Mouse (Mus musculus) heart, embryonic 11.5 days (tissue): ENCODE measurements around the gene Exosc6. TPM values are rescaled to one million over a fixed set of nuclear protein-coding genes. Genes with fewer than 3 reads are reported as not detected.
A peak's percentile ranks its signal among the peaks of the same experiment; 100 is the strongest.
"Not testable (repeated sequence)": the region's sequence is repeated elsewhere in the genome, so short reads cannot be mapped to it uniquely, and the experiment has no call there.

Source experiments
- ATAC-seq: fragments of 200-750 bp; cut with Nextera tagmentation; replicated peaks from 2 replicates; pipeline ENCODE4 v1.8.0; 2017; ENCODE audit warnings: moderate library complexity; ENCODE audit not compliant: insufficient number of reproducible peaks, low FRiP score, low TSS enrichment
- H3K27ac ChIP-seq: fragments of 300-500 bp; sonication (generic); 2 replicates; pipeline ENCODE4 v1.5.1; 2014; ENCODE audit warnings: mild to moderate bottlenecking, low read depth, low read length
- H3K27me3 ChIP-seq: fragments of 300-500 bp; sonication (generic); 2 replicates; pipeline ENCODE4 v1.6.1; 2014; ENCODE audit warnings: mild to moderate bottlenecking, low read length, mixed read lengths; ENCODE audit not compliant: control insufficient read depth, insufficient read depth
- H3K36me3 ChIP-seq: fragments of 300-500 bp; sonication (generic); 2 replicates; pipeline ENCODE4 v1.6.1; 2014; ENCODE audit warnings: mild to moderate bottlenecking, low read length, moderate library complexity, mixed read lengths; ENCODE audit not compliant: control insufficient read depth, insufficient read depth
- H3K4me1 ChIP-seq: fragments of 300-500 bp; sonication (generic); 2 replicates; pipeline ENCODE4 v1.6.1; 2014; ENCODE audit warnings: low read length; ENCODE audit not compliant: control insufficient read depth, insufficient read depth
- H3K4me2 ChIP-seq: fragments of 300-500 bp; sonication (generic); 2 replicates; pipeline ENCODE4 v1.6.1; 2014; ENCODE audit warnings: mild to moderate bottlenecking, moderate library complexity
- H3K4me3 ChIP-seq: fragments of 300-500 bp; sonication (generic); 2 replicates; pipeline ENCODE4 v1.5.1; 2014; ENCODE audit warnings: low read depth, low read length
- H3K9ac ChIP-seq: fragments of 300-500 bp; sonication (generic); 2 replicates; pipeline ENCODE4 v1.6.1; 2014; ENCODE audit warnings: mild to moderate bottlenecking, low read depth, low read length, moderate library complexity
- H3K9me3 ChIP-seq: fragments of 300-500 bp; sonication (generic); replicated peaks from 2 replicates; pipeline ENCODE4 v1.6.1; 2016; ENCODE audit warnings: low read length; ENCODE audit not compliant: control insufficient read depth
- WGBS: fragments of 180-500 bp; shearing (Covaris S2); extraction: QIAGEN DNeasy Blood & Tissue Kit; methylation state at CpG from one replicate; pipeline ENCODE4 v1.1.7; 2014; ENCODE audit not compliant: insufficient replicate concordance; 5-methylcytosine and 5-hydroxymethylcytosine counted together
- polyA plus RNA-seq: library from polyadenylated mRNA; unstranded; fragments of >200 nt; fragmentation: Nextera tagmentation; extraction: Ambion mirVana; gene quantifications from 2 replicates; pipeline ENCODE4 v1.2.1, GENCODE M21; 2014

Gene Exosc6
- polyA plus RNA-seq, 1 experiment from 2014 or later = 18.4 TPM

DNA sequence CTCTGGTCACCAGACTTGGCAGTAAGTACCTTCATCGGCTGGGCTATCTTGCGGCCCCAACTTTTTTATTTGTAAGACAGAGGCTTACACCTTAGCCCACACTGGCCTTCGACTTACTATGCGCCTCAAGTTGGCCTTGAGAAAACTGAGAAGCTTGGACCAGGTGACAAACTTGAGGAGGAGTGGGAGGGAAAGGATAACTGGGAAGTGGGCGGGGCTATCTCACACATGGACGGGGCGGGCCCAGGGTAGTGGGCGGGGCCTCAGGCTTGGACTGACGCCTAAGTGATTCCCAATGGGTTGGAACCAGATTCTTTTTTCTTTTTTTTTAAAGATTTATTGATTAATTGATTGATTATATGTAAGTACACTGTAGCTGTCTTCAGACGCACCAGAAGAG lies 11.3 kb downstream of the Exosc6 start:
- ATAC-seq = no peak
- Histone ChIP-seq H3K9me3 (no peaks in the 10 kb centered on the region), H3K27me3 (no peaks in the 10 kb centered on the region), H3K9ac (no peak overlapping the region), H3K4me3 (no peak overlapping the region), H3K4me2 (no peak overlapping the region), H3K4me1 (no peaks in the 10 kb centered on the region), H3K27ac (no peak overlapping the region), H3K36me3 (no peaks in the 10 kb centered on the region)
- WGBS = 30% methylated on average over 10 of the region's 10 CpGs

DNA sequence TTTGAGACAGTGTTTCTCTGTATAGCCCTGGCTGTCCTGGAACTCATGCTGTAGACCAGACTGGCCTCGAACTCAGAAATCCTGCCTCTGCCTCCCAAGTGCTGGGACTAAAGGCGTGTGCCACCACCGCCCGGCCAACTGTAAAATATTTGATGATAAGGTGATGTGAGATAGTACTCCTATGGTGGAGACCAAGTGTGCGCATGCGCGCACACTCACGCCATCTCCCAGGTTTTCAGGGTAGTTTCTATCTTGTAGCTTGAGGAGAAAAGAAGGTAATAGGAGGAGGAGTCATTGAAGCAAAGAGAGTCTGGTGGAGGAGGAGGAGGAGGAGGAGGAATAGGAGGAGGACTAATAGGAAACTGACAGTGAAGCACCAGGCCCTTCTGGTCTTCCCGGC lies 12.5 kb downstream of the Exosc6 start:
- not testable (repeated sequence) for H3K4me1 ChIP-seq, H3K36me3 ChIP-seq, H3K9me3 ChIP-seq, H3K9ac ChIP-seq, H3K27ac ChIP-seq, H3K27me3 ChIP-seq, H3K4me2 ChIP-seq, ATAC-seq, H3K4me3 ChIP-seq
- WGBS = 84% methylated on average over 9 of the region's 9 CpGs

DNA sequence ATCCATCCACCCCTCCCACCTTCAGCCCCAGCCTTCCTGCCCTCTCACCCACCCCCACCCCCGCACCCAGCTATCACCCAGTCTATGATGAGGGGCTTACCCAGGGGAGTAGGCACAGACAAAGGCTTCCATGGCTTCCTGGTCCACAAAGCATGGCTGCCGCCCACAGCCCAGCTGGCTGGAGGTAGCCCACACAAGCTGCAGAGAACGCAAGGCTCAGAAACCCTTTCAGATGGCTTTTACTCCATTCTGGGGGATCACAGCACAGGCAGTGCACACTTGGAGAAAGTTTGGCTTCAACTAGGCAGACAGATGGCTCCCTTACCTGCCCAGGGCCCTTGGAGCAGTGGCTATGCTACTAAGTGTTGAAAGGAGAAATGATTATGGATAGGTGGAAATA lies 19.8 kb downstream of the Exosc6 start:
- Histone ChIP-seq H3K4me2 (no peak overlapping the region), H3K9ac (no peak overlapping the region), H3K4me1 (no peaks in the 10 kb centered on the region), H3K27me3 (0 out of 2 replicates have a peak, but pooled peaks cover 2% of the 10 kb centered on the region), H3K9me3 (no peaks in the 10 kb centered on the region), H3K4me3 (no peak overlapping the region), H3K36me3 (no peaks in the 10 kb centered on the region), H3K27ac (no peak overlapping the region)
- no peak for ATAC-seq
- WGBS = 82% methylated on average over 3 of the region's 3 CpGs

GRCm38 (mm10) chr8:111079461-111079860 lies 23.3 kb downstream of the Exosc6 start:
- H3K4me1 ChIP-seq = no peaks in the 10 kb centered on the region
- 0 out of 2 replicates have a peak, but pooled peaks cover 2% of the 10 kb centered on the region for H3K27me3 ChIP-seq
- H3K9ac ChIP-seq = no peak overlapping the region; the same call in 1 of the 2 replicates
- WGBS = 62% methylated on average over 5 of the region's 5 CpGs
- no peak overlapping the region for H3K27ac ChIP-seq
- no peak overlapping the region for H3K4me2 ChIP-seq
- H3K4me3 ChIP-seq = no peak overlapping the region
- no peaks in the 10 kb centered on the region for H3K9me3 ChIP-seq
- no peaks in the 10 kb centered on the region for H3K36me3 ChIP-seq
- no peak for ATAC-seq

DNA sequence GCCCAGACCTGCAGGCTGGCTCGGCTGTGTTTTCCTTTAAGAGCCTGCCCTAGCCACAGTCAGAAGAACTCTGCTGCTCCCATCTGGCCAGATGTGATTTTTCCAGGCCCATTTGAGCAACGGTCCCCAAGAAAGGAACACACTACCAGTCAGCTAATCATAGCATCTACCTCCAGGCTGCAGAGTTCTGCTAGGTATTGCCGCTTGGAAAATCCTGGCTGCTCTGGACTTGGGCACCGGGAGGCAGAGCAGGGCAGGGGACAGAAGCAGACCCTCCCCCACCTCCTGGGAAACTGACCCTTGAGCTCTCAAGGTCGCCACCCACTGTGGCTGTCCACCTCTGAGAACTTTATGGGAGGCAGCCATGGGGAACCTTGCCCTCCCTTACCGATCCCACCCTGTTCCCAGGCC lies 23.7 kb downstream of the Exosc6 start:
- no peak overlapping the region; the same call in 1 of the 2 replicates for H3K9ac ChIP-seq
- no peak overlapping the region for H3K27ac ChIP-seq
- H3K36me3 ChIP-seq = no peaks in the 10 kb centered on the region
- H3K27me3 ChIP-seq = 0 out of 2 replicates have a peak, but pooled peaks cover 2% of the 10 kb centered on the region
- 35% methylated on average over 6 of the region's 6 CpGs for WGBS
- H3K4me2 ChIP-seq = no peak overlapping the region
- ATAC-seq = no peak
- no peak overlapping the region for H3K4me3 ChIP-seq
- H3K4me1 ChIP-seq = no peaks in the 10 kb centered on the region
- no peaks in the 10 kb centered on the region for H3K9me3 ChIP-seq

- Histone ChIP-seq H3K4me2 (no peak overlapping the region), H3K9ac (0 out of 2 replicates have a peak overlapping the region, but pooled peaks have one; percentile 6), H3K4me1 (no peaks in the 10 kb centered on the region), H3K4me3 (no peak overlapping the region), H3K27me3 (no peaks in the 10 kb centered on the region), H3K36me3 (no peaks in the 10 kb centered on the region), H3K9me3 (no peaks in the 10 kb centered on the region), H3K27ac (no peak overlapping the region)
- no peak for ATAC-seq
- WGBS = 63% methylated on average over 12 of the region's 12 CpGs
Observed at GRCm38 (mm10) chr8:111081580-111082258, 25.6 kb downstream of the Exosc6 start.

DNA sequence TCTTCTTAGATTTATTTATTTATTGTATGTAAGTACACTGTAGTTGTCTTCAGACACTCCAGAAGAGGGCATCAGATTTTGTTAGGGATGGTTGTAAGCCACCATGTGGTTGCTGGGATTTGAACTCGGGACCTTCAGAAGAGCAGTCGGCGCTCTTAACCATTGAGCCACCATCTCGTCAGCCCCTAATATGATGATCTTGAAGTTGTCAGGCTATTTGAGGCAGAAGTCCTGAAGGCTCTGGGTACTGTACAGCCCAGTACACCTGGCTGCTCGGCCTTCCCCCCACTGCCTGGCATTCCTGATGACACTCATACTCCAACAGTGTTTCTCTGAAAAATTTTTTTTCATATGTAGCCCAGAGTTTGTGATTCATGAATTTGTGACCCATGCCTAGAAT lies 27.8 kb downstream of the Exosc6 start:
- 78% methylated on average over 5 of the region's 5 CpGs for WGBS
- H3K9ac ChIP-seq, H3K4me1 ChIP-seq, H3K4me2 ChIP-seq, ATAC-seq, H3K9me3 ChIP-seq, H3K36me3 ChIP-seq, H3K27ac ChIP-seq, H3K4me3 ChIP-seq, H3K27me3 ChIP-seq: not testable (repeated sequence)

DNA sequence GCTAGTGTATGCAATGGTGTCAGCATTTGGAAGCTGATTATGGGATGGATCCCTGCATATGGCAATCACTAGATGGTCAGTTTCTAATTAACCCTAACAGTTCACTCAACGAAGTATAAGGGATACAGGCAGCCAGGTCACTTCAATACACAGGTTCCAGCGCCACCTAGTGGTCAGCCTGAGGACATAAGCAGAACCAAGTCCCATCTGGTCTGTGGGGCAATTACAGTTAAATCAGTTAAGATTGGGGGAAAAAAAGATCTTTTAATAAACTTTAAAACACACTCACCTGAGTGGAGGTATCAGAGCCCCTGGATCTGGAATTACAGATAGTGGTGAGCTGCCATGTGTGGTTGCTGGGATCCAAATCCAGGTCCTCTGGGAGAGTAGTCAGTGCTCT lies 34.0 kb downstream of the Exosc6 start:
- H3K4me1 ChIP-seq = peaks cover 3% of the 10 kb centered on the region; the same call in 1 of the 2 replicates
- no peak overlapping the region for H3K4me2 ChIP-seq
- H3K9ac ChIP-seq = no peak overlapping the region
- ATAC-seq = no peak
- H3K9me3 ChIP-seq = no peaks in the 10 kb centered on the region
- no peaks in the 10 kb centered on the region for H3K36me3 ChIP-seq
- no peak overlapping the region for H3K27ac ChIP-seq
- no peaks in the 10 kb centered on the region for H3K27me3 ChIP-seq
- 3% methylated on average over 2 of the region's 2 CpGs for WGBS
- H3K4me3 ChIP-seq = no peak overlapping the region

DNA sequence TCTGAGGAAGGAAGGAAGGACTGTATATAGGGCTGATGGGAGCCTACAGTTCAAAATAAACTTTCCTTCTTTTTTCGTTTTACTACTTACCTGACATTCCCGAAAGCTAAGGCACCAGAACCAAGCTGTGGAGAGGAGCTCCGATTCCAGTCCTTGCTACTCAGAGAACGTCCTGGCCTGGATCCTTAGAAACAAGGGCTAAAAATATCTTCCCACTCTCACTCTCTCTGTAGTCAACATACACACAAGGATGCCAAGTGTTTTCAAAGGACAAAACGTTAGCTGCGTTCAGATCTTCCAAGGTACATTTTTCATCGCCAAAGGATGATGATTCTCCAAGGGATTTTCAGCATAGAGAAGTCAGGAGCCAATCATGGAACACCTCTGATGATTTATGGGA lies 35.6 kb downstream of the Exosc6 start:
- no peaks in the 10 kb centered on the region for H3K9me3 ChIP-seq
- no peak overlapping the region for H3K4me3 ChIP-seq
- no peaks in the 10 kb centered on the region for H3K27me3 ChIP-seq
- no peak for ATAC-seq
- no peak overlapping the region for H3K9ac ChIP-seq
- H3K4me2 ChIP-seq = no peak overlapping the region
- H3K27ac ChIP-seq = no peak overlapping the region
- H3K4me1 ChIP-seq = peaks cover 13% of the 10 kb centered on the region
- H3K36me3 ChIP-seq = no peaks in the 10 kb centered on the region
- WGBS = 61% methylated on average over 7 of the region's 7 CpGs
